Mouse (Mus musculus): ENCODE data around the gene Prune1.
A peak's percentile ranks its signal among the peaks of the same experiment; 100 is the strongest.

Gene Prune1

DNA sequence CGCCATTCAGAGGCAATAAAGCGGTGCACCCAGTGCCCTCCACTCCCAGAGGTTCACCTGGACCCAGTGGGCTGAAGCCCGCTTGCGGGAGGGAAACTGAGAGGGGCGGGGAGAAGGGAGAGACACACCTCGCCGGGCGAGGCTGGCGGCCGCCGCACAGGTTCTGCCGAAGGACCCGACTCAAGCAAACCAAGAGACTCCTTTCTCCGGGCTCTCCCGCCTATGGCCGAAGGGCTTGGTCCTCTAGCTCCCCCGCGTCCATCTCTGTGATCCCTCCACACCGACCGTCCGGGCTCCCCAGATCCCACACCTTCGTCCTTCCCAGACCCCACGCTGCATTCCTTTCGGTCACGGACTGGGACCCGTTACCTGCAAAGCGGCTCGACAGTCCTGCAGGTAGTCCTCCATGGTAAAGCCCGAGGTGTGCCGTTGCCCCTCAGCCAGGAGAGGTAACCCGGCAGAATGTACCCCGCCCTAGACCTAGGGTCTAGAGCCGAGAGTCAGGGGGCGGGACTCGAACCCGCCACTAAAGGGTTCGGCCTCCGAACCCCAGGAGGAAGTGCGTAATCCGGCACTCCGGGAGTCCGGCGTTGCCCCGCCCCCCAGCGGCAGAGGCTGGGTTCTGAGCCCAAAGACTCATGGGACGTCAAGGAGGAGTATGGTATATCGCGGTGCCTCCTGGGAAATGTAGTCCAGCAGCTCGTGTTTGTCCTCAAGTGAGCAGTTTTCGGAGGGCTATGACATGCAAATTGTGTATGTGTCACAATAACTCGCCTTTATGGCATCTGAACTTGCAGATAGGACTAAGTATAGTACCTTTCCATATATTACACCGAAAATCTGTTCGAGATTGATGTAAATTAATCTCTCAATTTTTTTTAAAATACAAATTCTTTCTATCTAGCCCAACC, at the start of gene Prune1, which contains the start of gene Mindy1:
TSS of gene Prune1 (minus strand) at position 861 of the 911 bp plus-strand sequence.
TSS of gene Mindy1 (plus strand) at position 130 of the 911 bp plus-strand sequence.
- DNase-seq (ENCODE audit: low spot score): peak; percentile 98

DNA sequence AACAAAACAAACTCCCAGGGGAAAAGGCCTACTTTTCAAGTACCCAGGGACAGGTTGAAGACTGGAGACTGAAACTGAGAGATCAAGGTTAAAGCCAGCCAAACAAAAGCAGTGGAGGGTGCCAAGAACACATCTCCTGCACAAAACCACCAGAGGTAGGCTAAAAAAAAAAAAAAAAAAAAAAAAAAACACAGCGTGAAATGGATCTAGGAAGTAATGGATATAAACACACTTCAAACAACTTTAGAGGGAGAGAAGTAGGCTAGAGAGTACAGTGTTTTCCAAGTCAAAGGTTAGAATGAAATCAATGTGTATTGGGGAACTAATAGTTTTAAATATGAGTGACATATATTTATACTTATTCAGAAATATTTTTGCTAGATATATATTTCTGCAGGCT, 49.7 kb upstream of the Prune1 start:
- DNase-seq (ENCODE audit: low spot score): no peak

DNA sequence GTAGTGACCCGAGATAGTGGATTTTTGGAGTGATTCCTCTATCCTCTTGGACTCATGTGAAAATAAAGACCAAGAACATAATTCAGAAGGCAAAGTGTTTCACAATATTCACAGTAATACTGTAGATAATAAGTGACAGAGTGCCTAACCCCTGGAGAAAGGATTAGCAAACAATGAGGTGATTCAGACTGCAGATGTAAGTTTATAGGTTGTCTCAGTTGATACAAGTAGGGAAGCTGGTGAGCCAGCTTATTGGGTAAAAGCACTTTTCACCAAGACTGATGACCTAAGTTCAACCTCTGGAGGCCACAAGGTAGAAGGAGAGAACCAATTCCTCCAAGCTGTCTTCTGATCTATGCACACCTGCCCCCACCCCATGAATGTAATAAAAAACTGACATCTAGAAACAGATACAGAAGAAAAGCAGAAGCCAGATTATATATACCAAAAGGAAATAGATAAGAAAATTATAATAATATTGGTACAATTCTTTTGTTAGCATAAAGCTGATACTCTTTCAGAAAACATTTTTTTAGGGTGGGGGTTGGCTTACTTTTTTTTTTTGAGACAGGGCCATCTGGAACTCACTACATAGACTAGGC, 47.0 kb upstream of the Prune1 start:
- DNase-seq (ENCODE audit: low spot score): no peak

DNA sequence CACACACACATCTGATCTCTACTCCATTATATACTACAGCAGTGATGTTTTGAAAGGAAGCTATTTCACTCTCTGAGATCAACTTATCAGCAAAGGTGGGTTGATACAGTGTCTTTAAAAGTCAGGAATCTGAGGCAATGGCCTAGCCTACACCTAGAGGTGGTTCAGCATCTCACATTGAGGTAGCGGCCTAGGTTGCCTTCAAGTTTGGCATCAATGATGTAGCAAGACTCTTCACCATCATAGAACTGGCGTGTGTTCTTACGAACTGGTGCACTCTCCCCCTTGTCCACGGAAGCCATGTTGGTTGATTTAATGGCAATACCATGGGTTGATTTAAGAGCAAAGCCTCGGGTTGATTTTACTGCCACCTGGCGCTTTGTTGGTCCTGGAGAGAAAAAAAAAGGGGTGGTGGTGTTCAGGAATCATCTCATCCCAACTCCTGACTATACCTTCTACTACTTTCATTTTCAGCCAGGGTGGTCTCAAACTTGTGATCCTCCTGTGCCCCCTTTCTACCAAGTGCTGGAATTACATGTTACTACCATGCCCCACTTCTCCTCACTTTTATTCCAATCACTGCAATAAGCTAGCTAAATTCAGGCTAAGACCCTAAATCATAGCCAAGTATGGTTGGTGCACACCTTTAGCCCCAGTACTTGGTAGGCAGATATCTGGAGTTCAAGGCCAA, 42.7 kb upstream of the Prune1 start:
- DNase-seq (ENCODE audit: low spot score): no peak

DNA sequence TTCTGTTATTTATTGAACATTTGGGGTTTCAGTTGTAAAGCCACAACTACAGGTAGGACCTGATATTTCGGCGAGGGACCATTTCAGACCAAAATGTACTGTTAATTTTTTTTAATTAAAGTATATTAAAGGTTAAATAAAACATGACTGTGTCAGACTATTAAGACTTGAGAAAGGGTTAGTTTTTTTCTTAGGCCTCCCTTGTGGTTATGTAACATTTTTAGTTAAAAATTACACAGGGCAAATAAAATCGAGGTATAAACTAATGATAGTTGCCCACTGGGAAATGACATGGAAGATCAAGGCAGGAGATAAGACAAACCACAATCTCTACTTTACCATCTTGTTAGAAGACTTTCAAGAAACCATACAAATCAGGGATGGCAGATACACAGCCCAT, 41.6 kb upstream of the Prune1 start:
- no peak for DNase-seq (ENCODE audit: low spot score)

DNA sequence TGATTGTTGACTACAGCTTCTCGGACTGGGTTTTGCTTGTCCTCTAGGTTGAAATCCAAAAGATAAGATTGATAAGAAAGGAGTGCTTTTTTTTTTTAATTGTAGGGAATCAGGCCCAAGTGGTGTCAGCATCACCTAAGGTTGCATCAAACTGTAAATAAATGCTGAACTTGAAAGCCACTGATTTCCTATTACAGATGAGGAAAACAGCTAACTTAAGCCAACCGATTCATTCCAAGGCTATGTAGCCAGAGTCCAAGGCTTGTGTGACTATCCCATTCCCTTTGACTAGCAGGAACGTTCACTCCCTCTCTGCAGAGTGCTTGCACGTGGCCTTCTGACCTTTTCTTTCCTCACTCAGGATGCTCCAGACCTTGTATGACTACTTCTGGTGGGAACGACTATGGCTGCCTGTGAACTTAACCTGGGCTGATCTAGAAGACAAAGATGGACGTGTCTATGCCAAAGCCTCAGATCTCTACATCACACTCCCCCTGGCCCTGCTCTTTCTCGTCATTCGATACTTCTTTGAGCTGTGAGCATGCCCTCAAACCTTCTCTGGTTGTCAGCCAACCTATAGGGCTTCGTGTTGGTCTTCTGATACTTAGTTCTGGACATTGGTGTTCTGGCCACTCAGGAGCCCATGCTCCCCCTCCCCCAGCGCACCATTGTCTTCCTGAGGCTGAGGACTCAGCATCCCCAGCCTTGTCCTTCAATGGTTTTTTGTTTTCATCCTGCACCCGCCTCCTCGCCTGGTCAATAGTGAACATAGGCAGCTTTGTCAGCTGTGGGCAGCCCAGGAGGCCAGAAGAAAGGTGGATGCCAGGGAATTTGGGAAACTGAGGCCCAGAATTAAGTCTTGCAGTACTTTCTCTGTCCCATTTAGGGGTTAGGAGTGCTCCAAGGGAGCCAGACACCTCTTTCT, 38.1 kb upstream of the Prune1 start:
- DNase-seq (ENCODE audit: low spot score): no peak

DNA sequence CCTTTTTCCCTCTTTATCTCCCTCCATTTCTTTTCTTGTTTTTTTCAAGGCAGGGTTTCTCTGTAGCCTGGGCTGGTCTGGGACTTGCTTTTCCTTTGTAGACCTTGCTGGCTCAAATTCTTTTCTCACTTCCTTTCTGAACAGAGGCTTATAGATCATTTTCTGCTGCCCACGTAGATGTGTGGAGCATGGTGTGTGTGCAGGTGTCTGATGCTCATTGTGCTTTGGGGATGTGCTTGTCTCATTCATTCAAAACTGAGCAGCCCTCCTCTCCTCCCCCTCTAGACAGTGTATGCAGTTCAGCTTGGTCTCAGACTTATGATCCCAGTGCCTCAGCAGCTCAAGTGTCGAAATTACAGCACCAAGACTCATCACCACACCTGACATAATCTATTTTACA, 37.2 kb upstream of the Prune1 start:
- no peak for DNase-seq (ENCODE audit: low spot score)

DNA sequence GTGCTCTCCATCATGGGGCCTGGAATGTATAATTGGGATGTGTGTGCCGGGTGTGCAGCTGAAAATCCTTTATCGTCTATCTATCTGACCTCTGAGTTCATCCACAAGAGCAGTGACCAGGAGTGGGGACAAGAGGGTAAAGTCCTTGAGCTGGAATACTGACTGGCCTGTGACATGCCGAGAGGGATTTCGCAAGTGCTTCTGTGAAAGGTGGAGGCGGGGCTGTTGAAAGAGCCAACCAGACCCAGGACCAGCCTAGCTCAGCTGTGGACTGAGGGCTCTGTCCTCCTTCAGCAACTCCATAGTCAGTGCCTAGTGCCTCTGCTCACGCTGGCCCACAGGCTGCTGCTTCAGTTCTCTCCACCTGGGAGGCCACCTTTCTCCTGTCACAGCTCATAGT, 36.7 kb upstream of the Prune1 start:
- no peak for DNase-seq (ENCODE audit: low spot score)

DNA sequence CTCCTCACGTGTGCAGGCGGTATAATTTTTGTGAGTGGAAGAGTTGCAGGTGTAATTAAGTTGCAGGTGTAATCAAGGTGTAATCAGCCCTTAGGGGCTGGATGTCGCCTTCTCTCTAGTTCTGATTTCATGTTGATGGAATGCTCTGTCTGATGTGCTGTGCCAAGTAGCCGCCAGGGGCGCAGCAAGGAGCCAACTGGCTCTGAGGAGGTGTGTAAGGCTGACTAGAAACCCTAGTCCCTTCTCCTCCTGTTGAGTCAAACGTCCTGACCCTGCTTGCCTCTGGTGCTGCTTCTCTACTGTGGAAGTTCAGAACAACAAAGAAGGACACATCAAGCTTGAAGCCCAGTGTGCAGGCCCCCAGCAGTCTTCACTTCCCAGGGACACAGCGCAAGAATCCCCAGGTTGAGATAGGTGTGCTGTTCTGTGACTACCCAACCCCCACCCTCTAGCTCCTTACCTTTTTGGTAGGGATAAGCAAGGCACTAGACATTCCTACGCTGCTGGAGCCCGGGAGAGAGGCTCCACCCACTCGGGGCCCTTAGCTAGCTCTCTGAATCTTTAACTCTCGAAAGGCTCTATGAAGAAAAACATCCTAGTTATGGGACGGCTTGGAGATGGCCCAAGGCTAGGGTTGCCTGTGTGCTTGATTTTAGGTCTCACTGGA, 35.7 kb upstream of the Prune1 start:
- peak; percentile 61 for DNase-seq (ENCODE audit: low spot score)

DNA sequence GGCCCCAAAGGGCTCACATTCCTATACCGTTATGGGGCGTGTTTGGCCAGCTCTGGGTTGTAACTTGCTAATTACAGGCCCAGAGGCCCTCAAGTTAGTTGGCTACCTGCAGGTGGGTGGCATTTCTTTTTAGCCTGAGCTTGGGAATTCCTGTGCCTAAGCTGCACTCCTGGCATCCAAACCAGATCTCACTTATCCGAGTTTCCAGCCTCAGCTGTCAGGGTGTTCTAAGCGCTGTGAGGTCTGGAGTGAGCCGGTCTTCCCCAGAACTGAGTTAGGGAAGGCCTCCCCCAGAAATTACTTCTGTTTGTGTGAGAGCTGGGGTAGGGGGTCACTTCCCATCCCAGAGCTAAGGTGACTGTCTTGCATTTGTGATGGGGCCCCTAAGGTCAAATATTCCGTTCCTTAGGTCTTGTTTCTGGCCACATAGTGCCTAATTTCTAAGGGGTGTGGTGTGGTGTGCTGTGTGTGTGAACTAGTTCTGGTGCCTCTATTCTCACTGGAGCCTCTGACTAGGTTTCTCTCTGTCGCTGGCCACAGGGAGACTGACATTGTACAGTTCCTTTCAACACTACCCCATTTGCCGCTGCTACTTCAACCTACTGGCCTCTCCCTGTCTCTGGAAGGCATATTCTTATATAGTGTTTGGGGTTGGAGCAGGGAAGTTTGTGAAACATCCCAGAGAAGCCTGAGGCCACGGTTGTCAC, 34.1 kb upstream of the Prune1 start:
- peak; percentile 64 for DNase-seq (ENCODE audit: low spot score)

DNA sequence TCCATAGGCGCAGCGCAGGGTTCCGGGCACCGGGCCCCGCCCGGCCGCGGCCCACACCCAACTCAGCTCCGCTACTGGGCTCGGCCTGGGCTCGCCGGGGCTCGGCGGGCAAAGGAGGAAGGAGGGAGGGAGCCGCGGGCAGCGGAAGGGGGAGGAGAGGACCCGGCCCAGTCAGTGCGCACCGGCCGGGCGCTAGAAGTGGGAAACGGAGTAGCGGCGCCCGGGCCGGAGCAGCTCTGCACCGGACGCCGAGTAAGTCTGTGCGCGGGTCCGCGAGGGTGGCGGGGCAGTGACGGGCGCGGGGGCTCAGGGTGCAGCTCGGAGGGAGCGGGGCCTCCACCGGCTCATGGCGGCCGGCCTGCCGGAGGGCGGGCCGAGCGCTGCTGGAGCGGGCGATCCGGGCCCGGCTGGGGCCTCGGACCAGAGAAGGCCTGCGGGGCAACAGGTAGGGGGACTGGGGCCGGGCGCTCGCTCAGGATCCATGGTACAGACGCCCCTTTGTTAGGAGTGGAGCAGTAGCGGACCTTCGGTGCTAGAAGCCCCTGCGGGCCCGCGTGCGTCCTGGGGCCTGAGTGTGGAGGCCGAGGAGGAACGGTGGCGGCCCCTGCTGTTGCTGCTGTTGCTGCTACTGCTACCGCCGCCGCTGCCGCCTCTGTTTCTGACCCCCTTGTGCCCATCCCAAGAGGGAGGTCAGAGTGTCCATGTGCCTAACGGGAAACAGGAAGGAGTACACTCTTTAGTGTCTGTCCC, 33.4 kb upstream of the Prune1 start:
- peak; percentile 86 for DNase-seq (ENCODE audit: low spot score)

DNA sequence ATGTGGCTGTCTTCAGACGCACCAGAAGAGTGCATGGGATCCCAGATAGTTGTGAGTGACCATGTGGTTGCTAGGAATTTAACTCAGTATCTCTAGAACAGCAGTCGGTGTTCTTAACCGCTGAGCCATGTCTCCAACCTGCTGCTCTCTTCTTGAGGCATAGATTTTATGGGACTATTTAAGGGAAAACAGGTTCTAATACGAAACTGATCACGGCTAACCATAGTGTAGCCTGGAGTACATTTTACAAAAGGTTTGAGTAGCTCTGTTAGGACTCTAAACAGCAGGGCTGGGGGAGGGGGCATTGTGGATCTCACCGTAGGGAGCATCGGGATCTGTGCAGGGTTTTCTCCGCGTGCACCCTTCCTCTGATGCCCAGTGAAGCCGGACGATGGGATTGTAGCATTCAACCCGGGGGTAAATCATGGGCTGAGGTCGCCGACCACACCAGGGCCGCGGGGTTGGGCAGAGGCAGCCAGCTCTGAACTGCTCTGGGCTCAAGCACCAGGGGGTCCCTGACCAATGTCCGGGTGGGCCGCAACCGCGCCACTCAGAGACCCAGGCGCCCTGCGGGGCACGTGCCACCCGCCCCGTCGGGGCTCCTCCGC, 32.7 kb upstream of the Prune1 start, which contains the start of gene Cers2:
TSS of gene Cers2 (plus strand) at position 306 of the 608 bp plus-strand sequence.
- DNase-seq (ENCODE audit: low spot score): peak; percentile 55

DNA sequence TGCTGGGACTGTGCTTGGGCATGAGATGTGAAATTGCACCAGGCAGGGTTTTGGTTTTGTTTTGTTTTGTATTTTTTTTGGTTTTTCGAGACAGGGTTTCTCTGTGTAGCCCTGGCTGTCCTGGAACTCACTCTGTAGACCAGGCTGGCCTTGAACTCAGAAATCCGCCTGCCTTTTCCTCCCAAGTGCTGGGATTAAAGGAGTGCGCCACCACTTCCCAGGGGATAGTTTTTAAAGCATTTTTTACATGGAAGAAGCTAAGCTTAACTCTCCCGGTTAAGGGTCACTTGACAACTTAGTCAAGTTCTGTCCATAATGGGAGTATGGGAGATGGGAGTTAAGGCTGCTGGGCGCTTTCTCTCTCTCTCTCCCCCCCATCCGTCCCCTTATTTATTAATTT, 32.2 kb upstream of the Prune1 start:
- DNase-seq (ENCODE audit: low spot score): no peak

DNA sequence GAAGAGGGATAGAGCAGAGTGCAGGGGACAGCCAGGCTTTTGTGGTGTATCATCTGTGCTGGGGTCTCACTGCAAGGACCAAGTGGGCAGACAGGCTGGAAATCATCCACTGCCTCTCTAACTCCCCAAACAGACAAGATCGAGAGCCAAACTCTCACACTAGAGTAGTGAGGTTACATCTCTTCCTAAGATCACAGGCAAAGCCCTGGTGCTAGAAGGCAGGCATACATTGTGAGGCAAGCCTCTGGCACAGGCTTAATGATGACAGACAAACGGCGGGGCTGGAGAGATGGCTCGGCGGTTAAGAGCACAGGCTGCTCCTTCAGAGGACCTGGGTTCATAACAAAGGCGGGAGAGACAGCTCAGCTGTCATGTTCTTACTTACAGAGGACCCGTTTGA, 31.6 kb upstream of the Prune1 start:
- peak; percentile 60 for DNase-seq (ENCODE audit: low spot score)

DNA sequence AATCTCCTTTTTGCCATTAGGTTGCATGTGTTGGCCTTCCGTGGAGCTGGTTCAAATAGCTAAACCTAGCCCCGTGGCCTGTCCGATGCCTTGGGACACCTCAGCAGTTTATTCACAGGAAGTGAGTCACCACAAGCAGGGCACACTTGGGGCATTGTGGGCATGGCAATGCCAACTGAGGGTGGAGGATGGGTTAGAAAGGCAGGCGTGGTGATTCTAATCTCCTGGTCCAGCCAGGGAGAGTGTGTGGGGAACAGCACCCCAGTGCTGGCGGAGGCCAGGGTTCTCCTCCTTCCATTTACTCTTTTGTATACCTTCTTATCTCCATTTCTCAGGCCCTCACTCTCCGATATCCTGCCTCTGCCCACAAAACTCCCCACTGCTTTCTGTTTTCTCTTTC, 30.7 kb upstream of the Prune1 start:
- peak; percentile 79 for DNase-seq (ENCODE audit: low spot score)

DNA sequence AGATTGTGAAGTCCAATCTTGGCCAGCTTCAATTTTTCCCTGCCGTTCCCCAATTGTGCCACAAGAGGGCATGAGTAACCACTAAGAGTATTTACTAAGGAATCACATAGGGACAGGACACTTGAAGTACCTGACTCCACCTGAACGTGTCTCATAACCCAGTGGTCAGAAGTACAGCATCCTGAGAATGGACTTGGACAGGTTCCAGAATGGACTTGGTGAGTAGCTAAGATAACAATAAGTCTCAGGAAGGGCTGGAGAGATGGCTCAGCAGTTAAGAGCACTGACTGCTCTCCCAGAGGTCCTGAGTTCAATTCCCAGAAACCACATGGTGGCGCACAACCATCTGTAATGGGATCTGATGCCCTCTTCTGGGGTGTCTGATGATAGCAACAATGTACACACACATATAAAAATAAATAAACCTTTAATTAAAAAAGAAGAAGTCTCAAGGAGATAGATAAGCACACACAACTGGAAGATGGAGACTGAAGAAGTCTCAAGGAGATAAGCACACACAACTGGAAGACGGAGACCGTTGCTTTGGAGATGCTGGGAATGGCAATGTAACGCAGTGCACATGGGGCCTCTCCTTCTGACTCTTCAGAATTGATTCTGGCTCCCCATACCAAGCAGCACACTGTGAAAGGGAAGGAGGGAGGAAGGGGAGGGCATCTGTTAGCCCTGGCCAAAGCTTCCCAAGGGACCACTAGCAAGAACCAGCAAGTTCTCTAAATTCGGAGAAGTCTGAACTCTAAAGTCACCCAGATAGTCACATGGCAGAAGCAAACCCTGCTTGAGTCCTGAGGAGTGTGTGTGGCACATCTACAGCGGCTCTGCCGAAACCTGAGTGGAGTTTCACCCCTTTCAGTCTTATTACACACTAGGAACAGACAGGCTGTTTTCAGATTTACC, 29.3 kb upstream of the Prune1 start:
- peak; percentile 82 for DNase-seq (ENCODE audit: low spot score)

DNA sequence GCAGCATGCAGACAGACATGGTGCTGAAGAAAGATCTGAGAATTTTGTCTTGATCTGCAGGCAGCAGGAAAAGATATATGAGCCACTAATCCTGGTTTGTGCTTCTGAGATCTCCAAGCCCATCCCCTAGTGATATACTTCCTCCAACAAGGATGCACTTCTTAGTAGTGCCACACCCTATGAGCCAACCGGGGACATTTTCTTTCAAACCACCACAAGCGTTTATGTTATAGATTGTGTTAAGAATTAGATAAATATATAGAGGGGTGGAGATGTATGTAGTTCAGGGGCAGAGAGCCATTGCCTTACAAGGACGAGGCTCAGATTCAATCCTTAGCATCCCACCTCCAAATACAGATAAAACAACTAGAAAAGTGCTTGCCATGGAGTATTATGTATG, 28.6 kb upstream of the Prune1 start:
- DNase-seq (ENCODE audit: low spot score): no peak

DNA sequence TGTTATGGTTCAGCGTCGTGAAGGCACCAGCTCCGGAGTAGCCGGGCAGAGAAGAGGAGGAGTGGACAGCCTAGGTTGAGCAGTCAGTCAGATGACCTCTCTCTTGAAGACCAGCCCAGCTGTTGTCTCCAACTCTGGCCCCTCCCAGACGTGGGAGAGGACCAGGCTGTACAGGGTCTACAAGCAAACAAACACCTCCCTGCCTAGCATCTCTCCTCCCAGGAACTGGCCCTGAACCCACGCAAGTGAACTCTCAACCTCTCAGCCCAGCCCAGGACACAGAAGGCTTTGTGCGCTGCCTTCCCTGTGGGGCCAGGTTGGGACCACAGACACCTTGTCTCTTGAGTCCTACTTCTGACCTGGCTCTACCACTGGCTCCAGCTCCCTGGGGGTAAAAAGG, 25.2 kb upstream of the Prune1 start, which contains the start of gene Anxa9:
TSS of gene Anxa9 (minus strand) at position 77 of the 400 bp plus-strand sequence.
- DNase-seq (ENCODE audit: low spot score): no peak

Measured in c-Kit-positive CD71-positive TER-119-positive erythroid progenitor cells, embryonic 14.5 days (primary cell).